Mouse (Mus musculus): ENCODE data around the gene Coro7.

DNA sequence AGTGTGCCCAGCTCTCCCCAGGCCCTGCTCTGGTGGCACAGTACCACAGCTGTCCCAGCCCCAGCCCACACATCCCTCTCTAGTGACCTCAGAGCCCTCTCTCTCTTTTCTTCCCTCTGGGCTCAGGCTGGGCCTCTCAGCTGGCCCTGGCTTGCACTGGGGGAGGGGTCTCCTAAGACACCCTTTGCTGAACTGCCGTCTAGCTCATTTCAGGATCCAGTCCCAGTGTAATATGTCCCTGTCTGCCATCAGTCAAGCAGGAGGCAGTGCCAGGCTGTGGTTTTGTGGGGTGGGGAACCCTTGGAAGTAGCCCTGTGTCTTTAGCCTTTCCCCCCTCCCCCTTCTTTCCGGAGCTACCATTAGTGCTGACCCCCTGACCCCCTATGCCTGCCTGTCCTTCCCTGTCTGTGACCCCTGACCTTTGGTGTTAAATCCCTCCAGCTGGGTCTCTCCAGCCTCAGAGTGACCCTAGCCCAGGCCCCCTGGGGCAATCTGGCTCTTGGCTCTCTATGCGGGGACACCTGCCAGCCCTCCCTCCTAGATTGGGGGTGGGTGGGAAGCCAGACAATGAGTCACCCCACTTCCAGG is 83.3 kb downstream of the Coro7 start:
- TF ChIP-seq POLR2A (IDR thresholded peaks at IDR 0.05; ENCODE audit: borderline replicate concordance, extremely low read depth, insufficient read depth, insufficient read length, poor library complexity, severe bottlenecking): no peak
- no peak for TF ChIP-seq CTCF (IDR thresholded peaks at IDR 0.05; ENCODE audit: borderline replicate concordance, extremely low read depth, insufficient read depth, insufficient read length)

Data from brain, embryonic 14.5 days (tissue).